Mouse (Mus musculus) CH12.LX (cell line): ENCODE results near the gene Lect2. TPM values are rescaled to one million over a fixed set of nuclear protein-coding genes. Genes with fewer than 3 reads are reported as not detected.

ENCODE experiments used
- DNase-seq: peaks from one replicate; pipeline ENCODE4 v3.0.0-alpha.2; 2013; ENCODE audit errors: extremely low read depth
- H3K27ac ChIP-seq: 2 replicates; pipeline ENCODE4 v1.5.1; 2012; ENCODE audit warnings: low read depth, mild to moderate bottlenecking, control low read depth, moderate library complexity; ENCODE audit not compliant: insufficient read depth
- H3K27me3 ChIP-seq: replicated peaks from 2 replicates; pipeline ENCODE3; 2012; ENCODE audit warnings: inconsistent platforms
- H3K36me3 ChIP-seq, 2 experiments: replicated peaks in 1 of 2; 2 replicates each; pipeline versions ENCODE3 to v1.6.1; 2012; ENCODE audit warnings: inconsistent platforms in 1 of 2, low read length in 1 of 2, mild to moderate bottlenecking in 1 of 2, mixed read lengths in 1 of 2, moderate library complexity in 1 of 2; ENCODE audit not compliant: control insufficient read depth in 1 of 2, insufficient read depth in 1 of 2
- H3K4me1 ChIP-seq, 2 experiments: 2 replicates each; pipeline ENCODE4 v1.6.1; 2012; ENCODE audit warnings: inconsistent platforms in 1 of 2, moderate library complexity in 1 of 2; ENCODE audit not compliant: insufficient read depth in 2 of 2, control insufficient read depth in 1 of 2
- H3K4me2 ChIP-seq: 2 replicates; pipeline ENCODE4 v1.6.1; 2012; ENCODE audit warnings: low read depth, mild to moderate bottlenecking, control low read depth; ENCODE audit not compliant: poor library complexity, insufficient read depth, severe bottlenecking
- H3K4me3 ChIP-seq, 3 experiments: fragments of 150-350 bp in 1 of 3; sonication (generic) in 1 of 3; replicated peaks in 1 of 3; 2 replicates each; pipeline versions ENCODE3 to v1.5.1; 2011 to 2012; ENCODE audit warnings: low read depth in 2 of 3, low read length in 2 of 3, mild to moderate bottlenecking in 2 of 3, moderate library complexity in 2 of 3, control low read depth in 1 of 3, improper control_type of control experiment in 1 of 3, inconsistent platforms in 1 of 3, mixed read lengths in 1 of 3; ENCODE audit not compliant: poor library complexity in 1 of 3
- H3K79me2 ChIP-seq: replicated peaks from 2 replicates; pipeline ENCODE4 v1.6.1; 2012; ENCODE audit warnings: mild to moderate bottlenecking, moderate library complexity; ENCODE audit not compliant: control insufficient read depth, poor library complexity, insufficient read depth, severe bottlenecking; ENCODE audit errors: extremely low read depth
- H3K9ac ChIP-seq: 2 replicates; pipeline ENCODE4 v1.6.1; 2012; ENCODE audit warnings: low read depth, mild to moderate bottlenecking, control low read depth, moderate library complexity; ENCODE audit not compliant: insufficient read depth
- H3K9me3 ChIP-seq: replicated peaks from 2 replicates; pipeline ENCODE3; 2012; ENCODE audit warnings: low read length, inconsistent platforms, mixed read lengths
- BHLHE40 ChIP-seq: IDR thresholded peaks from 2 replicates; pipeline ENCODE4 v1.6.1; 2011; ENCODE audit warnings: mild to moderate bottlenecking, low read depth, low read length, improper control_type of control experiment
- CHD2 ChIP-seq: IDR thresholded peaks from 2 replicates; pipeline ENCODE4 v1.6.1; 2011; ENCODE audit warnings: low read length, improper control_type of control experiment
- CTCF ChIP-seq, 2 experiments: IDR thresholded peaks in 1 of 2; conservative IDR thresholded peaks in 1 of 2; 2 replicates each; pipeline ENCODE4 v1.5.1; 2011 to 2012; ENCODE audit warnings: low read depth in 2 of 2, low read length in 2 of 2, improper control_type of control experiment in 1 of 2, inconsistent platforms in 1 of 2, mild to moderate bottlenecking in 1 of 2, moderate library complexity in 1 of 2
- MAX ChIP-seq: IDR thresholded peaks from 2 replicates; pipeline ENCODE4 v1.6.1; 2011; ENCODE audit warnings: low read length, improper control_type of control experiment
- MAZ ChIP-seq: IDR thresholded peaks from 2 replicates; pipeline ENCODE4 v1.6.1; 2012; ENCODE audit warnings: low read depth, mild to moderate bottlenecking, inconsistent platforms, low read length, improper control_type of control experiment, moderate library complexity
- NELFE ChIP-seq: IDR thresholded peaks from 2 replicates; pipeline ENCODE4 v1.6.1; 2011; ENCODE audit warnings: low read depth, low read length, improper control_type of control experiment
- PAX5 ChIP-seq: IDR thresholded peaks from 2 replicates; pipeline ENCODE4 v1.6.1; 2012; ENCODE audit warnings: low read length, inconsistent platforms, mixed read lengths
- RAD21 ChIP-seq: IDR thresholded peaks from 2 replicates; pipeline ENCODE4 v1.6.1; 2011; ENCODE audit warnings: low read depth, mild to moderate bottlenecking, low read length, improper control_type of control experiment, moderate library complexity
- SIN3A ChIP-seq: IDR thresholded peaks from 2 replicates; pipeline ENCODE4 v1.6.1; 2012; ENCODE audit warnings: low read length, improper control_type of control experiment, inconsistent platforms
- SMC3 ChIP-seq: IDR thresholded peaks from 2 replicates; pipeline ENCODE4 v1.6.1; 2011; ENCODE audit warnings: low read depth, low read length, improper control_type of control experiment
- TBP ChIP-seq: conservative IDR thresholded peaks from 2 replicates; pipeline ENCODE4 v1.6.1; 2011; ENCODE audit warnings: low read depth, low read length, improper control_type of control experiment
- TCF12 ChIP-seq: IDR thresholded peaks from 2 replicates; pipeline ENCODE4 v1.6.1; 2014; ENCODE audit warnings: low read depth, mild to moderate bottlenecking, inconsistent platforms, low read length, improper control_type of control experiment
- ZMIZ1 ChIP-seq: IDR thresholded peaks from 2 replicates; pipeline ENCODE4 v1.6.1; 2012; ENCODE audit warnings: low read depth, mild to moderate bottlenecking, inconsistent platforms, low read length, improper control_type of control experiment
- ZNF384 ChIP-seq: IDR thresholded peaks from 2 replicates; pipeline ENCODE4 v1.6.1; 2012; ENCODE audit warnings: low read depth, low read length, improper control_type of control experiment, inconsistent platforms
- dilution Hi-C: fragments of 300-500 bp; cut with MboI; formaldehyde crosslinking; loops from 2 replicates; pipeline ENCODE4 v1.14.3; 2020; ENCODE audit warnings: low sequenced_read_pairs; ENCODE audit not compliant: extremely low pct_unique_long_range_greater_than_20kb, extremely low pct_ligation_motif_present
- in situ Hi-C: fragments of 300-500 bp; cut with MboI; formaldehyde crosslinking; loops from 3 replicates; pipeline ENCODE4 v1.14.3; 2019; ENCODE audit warnings: low sequenced_read_pairs, low pct_ligation_motif_present, low pct_unique_long_range_greater_than_20kb, mixed read lengths
- polyA plus RNA-seq: library from polyadenylated mRNA; unstranded; fragments of >175 nt; gene quantifications from 2 replicates; pipeline ENCODE4 v1.2.1, GENCODE M21; 2012; ENCODE audit warnings: low read depth; ENCODE audit not compliant: insufficient read length
- total RNA-seq, 2 experiments: library from RNA; depleted of rRNA; stranded (reverse); fragments of 300-350 nt in 1 of 2; fragments of >200 nt in 1 of 2; gene quantifications; 2 replicates each; pipeline ENCODE4 v1.2.3; 2012 to 2014

Lect2 gene
- total and polyA plus RNA-seq, 3 experiments, result not detected

- Histone ChIP-seq H3K9ac (no peak overlapping the region), H3K4me3 (no peak overlapping the region), H3K4me2 (no peak overlapping the region), H3K9me3 (no peaks in the 10 kb centered on the region), H3K27ac (no peak overlapping the region), H3K79me2 (no peaks in the 10 kb centered on the region), H3K4me1 (no peaks in the 10 kb centered on the region), H3K36me3 (no peaks in the 10 kb centered on the region), H3K27me3 (peaks cover 63% of the 10 kb centered on the region)
- dilution Hi-C loops, result no loop called here
- in situ Hi-C loops, result no loop called here
- DNase-seq, result peak; percentile 1
- TF ChIP-seq RAD21, result peak; percentile 17
- TF ChIP-seq SMC3, result peak; percentile 21; the same call in 1 of the 2 replicates
- TF ChIP-seq SIN3A, result no peak
- no peak for TF ChIP-seq NELFE
- peak; percentile 29 to 53; a peak in 2 of 4 replicates for TF ChIP-seq CTCF (conservative IDR thresholded peaks at IDR 0.05 in 1 of 2, IDR thresholded peaks at IDR 0.05 in 1 of 2; ENCODE audit: low read depth in 2 of 2, low read length in 2 of 2)
Measured at GRCm38 (mm10) chr13:56563075-56563474, 14.8 kb upstream of the Lect2 start.

- dilution Hi-C loops (no loop called here), in situ Hi-C loops (no loop called here)
- H3K79me2 ChIP-seq, result no peaks in the 10 kb centered on the region
- H3K27me3 ChIP-seq, result peaks cover 76% of the 10 kb centered on the region
- no peak overlapping the region for H3K4me3 ChIP-seq
- H3K9ac ChIP-seq, result no peak overlapping the region
- TF ChIP-seq RAD21 (no peak), ZNF384 (no peak), CHD2 (no peak), ZMIZ1 (no peak), TBP (no peak), MAX (no peak), SMC3 (no peak), BHLHE40 (no peak)
- H3K27ac ChIP-seq, result no peak overlapping the region
- no peaks in the 10 kb centered on the region for H3K9me3 ChIP-seq
- no peaks in the 10 kb centered on the region for H3K4me1 ChIP-seq
- no peak overlapping the region for H3K4me2 ChIP-seq
- DNase-seq, result no peak
- H3K36me3 ChIP-seq, result no peaks in the 10 kb centered on the region
Measured at GRCm38 (mm10) chr13:56561129-56561528, 12.8 kb upstream of the Lect2 start.

- TF ChIP-seq MAZ (no peak), TCF12 (no peak), PAX5 (no peak)
- dilution Hi-C loops, result no loop called here
- H3K9me3 ChIP-seq, result no peaks in the 10 kb centered on the region
Measured at GRCm38 (mm10) chr13:56559841-56560370, 11.6 kb upstream of the Lect2 start.

More at GRCm38 (mm10) chr13:56559841-56560370, 11.6 kb upstream of the Lect2 start:
- Histone ChIP-seq H3K9ac (no peak overlapping the region), H3K27ac (no peak overlapping the region), H3K4me3 (no peak overlapping the region), H3K79me2 (no peaks in the 10 kb centered on the region), H3K4me1 (no peaks in the 10 kb centered on the region), H3K36me3 (no peaks in the 10 kb centered on the region), H3K27me3 (peaks cover 77% of the 10 kb centered on the region), H3K4me2 (no peak overlapping the region)
- no peak for DNase-seq
- in situ Hi-C loops, result no loop called here
